Mouse (Mus musculus) heart, postnatal 36 days (tissue): ENCODE results near the gene Hcn2. TPM values are rescaled to one million over a fixed set of nuclear protein-coding genes. Genes with fewer than 3 reads are reported as not detected.
"Not testable (repeated sequence)": the region's sequence is repeated elsewhere in the genome, so short reads cannot be mapped to it uniquely, and the experiment has no call there.

Source experiments
- DNase-seq, 2 experiments: peaks; one replicate each; pipeline ENCODE4 v3.0.0; 2021 to 2022
- intact Hi-C: fragments of 180-260 bp; cut with DNase I; formaldehyde crosslinking; loops from one replicate; pipeline ENCODE4 v1.15.1; 2025
- total RNA-seq, 2 experiments: library from RNA; stranded (reverse); gene quantifications; 2 replicates each; pipeline ENCODE4 v1.2.3; 2021

The Hcn2 gene
- total RNA-seq, 2 experiments from 2014 or later: 20.0 to 26.8 TPM

DNA sequence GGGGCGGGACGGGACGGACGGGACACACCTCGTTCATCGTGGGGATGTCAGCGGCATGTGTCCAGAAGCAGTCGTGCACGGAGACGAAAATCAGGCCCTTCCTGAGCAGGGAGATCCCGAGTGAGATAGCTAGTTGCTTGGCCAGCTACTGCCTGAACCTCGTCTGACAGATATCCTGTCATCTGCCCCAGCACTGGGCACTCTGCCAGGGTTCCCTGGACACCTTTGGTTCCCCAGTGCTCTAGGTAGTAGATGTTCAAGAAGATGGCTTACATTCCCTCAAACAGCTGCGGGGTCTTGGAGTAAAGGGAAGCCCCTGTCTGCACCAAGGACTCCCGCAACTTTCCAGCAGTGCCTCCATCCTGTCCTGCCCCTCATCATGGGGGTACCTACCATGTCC is 20.3 kb downstream of the Hcn2 start:
- intact Hi-C loops: no loop called here
- no peak for DNase-seq

DNA sequence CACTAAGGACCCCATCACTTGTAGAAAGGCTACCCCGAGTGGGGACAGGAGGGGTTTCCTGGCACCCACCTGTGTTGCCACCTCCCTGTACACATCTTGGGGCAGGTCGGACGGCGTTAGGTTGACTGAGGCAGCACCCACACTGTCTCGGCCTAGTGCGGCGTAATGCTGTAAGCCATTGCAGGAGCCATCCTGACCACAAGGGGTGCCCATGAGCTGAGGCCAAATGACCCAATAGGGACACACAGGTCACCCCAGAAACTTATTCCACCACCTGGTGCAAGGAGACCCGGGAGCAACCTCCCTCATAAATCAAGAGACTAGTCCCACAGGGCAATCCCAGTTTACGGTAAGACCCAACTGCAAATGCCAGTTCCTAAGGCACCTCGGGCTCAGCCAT is 21.8 kb downstream of the Hcn2 start:
- no peak for DNase-seq
- intact Hi-C loops: no loop called here

DNA sequence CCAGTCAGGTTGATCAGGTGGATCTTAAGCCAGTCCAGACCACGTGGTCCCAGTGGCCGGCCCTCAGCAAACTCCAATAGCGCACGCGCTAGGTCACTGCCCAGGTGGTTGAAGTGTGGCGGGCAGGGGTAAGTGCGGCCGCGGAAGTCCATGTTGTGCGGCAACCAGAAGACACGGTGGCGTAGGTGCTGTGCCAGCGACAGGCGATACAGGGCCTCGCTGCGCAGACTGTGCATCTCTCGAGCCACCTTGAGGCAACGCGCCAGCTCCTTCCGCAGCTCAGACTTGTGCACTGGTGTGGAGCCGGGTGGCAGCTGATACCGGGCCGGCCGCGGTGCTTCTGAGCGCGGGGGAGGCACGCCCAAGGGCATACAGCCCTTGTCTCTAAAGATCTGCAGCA is 22.8 kb downstream of the Hcn2 start:
- intact Hi-C loops: no loop called here
- no peak for DNase-seq

DNA sequence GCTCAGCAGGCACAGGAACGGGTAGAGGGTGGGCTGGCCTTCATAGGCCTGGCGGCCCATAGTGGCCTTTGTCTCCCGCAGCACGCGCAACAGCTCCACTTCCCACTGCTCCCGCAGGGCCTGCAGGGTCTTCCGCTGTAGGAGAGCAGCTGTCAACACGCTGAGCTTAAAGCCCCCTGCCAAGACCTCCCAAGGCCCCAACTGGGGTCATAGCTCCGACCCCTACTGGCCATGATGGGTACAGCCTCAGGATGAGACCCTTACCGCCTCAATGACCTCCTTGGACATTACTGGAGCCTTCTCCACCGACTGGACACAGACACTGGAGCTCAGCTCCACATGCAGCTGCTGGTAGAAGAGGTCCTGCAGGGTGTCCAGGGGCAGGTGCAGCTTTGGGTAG is 24.4 kb downstream of the Hcn2 start:
- no peak for DNase-seq
- intact Hi-C loops: no loop called here

DNA sequence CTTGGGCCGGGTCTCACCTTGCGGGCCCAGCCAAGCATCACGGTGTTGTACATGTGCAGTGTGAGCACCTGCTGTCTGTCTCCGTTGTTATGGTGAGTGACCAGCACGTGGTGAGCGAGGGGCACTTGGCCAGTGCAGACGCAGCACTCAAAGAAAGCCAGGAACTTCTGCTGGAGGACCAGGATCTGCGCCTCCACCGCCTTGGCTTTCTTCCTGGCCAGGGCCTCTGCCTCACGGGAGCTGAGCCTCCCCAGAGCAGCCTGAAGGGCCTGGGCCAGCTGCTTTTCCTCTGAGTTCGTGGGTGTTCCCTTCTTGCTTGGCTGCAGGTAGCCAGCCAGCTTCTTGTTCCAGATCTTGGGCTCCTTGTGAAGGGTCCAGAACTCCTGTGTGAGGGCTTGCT is 26.7 kb downstream of the Hcn2 start:
- intact Hi-C loops: no loop called here
- DNase-seq: no peak

DNA sequence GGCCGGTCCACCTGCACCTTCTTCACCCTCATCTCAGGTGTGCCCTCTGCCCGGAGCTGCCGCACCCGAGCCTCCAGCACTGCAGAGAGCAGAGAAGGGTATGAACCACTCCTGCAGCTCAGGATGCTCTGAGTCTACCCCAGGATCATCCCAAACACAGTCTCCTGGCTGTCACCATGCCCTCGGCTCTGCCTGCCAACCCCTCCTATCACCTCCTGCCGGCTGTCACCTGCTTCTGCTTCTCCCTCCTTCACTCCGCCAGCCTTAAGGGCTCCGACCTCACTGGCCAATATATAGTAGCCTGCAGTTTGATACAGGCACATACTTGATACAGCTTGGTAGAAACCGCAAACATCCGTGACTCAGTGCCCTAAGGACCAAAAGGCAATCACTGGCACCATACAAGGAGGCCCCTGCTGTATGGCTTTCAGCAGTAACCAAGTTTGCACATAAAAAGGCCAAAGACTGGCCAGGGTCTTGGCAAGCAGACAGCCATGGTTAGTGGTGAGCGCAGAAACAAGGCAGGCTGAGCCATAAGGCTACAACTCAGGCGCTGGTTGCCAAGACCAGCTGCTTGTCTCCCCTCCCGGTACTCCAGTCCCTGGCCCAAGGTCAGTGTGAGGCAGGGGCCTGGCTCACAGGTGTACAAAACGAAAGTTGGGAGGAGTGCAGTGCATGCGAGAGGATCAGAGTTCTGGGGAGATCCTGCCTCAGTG is 27.4 kb downstream of the Hcn2 start:
- DNase-seq: no peak
- intact Hi-C loops: no loop called here

DNA sequence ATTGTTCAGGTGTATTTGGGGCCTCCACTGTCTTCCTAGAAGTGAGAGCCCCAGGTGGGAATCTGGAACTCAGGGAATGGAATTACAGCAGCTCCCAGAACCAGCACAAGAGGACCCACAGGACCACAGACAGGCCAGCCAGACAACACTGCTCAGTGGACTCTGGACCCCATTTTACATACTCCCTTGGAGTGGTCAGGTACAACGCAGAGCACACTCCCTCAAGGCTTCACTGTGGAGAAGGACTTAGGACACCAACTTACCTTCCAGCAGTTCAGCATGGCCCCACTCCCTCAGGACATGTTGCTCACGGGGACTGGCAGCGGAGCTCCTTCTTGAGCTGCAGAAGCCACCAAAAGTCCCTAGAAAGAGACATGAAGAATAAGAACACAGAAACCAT is 29.0 kb downstream of the Hcn2 start:
- DNase-seq: no peak
- intact Hi-C loops: no loop called here

DNA sequence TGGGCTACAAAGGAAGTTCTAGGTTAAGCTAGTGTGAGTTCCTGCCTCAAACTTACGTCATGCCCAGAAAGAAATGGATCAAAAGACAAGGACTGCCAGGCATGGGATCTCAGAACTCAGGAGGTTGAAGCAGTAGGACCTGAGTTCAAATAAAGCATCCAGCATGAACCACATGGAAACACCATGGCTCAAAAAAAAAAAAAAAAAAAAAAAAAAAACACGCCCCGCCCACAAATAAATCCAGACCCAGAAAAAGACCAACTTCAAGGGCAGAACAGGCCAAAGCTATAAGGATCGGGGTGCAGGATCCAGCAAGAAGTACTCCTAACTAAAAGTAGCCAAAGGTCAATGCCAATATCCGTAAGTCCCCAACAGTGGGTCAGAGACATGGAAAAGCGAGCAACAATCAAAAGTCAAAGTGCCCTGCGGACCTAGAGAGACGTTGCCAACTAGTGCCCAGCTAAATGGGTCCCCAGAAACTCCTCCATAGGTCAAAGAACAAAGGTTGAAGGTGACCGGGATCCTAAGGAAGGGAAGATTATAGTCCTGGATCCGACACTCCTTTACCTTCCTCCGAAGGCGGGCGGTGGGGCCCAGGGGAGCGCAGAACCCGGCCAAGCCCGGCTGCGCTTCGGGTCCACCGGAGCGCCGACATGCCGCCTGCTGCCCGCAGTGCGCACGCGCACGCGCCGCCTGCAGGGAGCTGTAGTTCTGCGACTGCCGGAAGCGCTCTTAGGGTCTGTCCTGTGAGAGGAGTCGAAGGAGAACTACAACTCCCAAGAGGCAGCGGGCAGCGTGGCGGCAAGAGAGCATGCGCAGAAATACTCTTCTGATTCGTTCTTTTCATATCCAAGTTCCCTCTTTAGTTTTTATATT is 29.7 kb downstream of the Hcn2 start, which contains the start of gene Polrmt:
TSS of gene Polrmt (minus strand) at position 684 of the 876 bp plus-strand sequence.
- intact Hi-C loops: no loop called here

DNA sequence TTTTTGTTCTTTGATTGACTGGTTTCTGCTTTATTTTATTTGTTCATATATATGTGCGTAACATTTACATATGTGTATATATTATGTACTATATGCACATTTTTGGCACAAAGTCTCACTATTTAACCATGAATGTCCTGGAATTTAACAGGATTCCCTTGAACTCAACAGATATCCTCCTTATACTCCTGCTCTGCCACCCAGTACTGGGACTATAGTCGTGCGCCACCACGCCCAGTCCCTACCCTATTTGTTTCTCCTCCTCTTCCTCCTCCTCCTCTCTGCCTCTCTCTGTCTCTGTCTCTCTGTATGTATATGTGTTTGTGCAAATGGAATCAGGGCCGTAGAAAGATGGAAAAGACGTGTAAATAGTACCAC is 30.3 kb downstream of the Hcn2 start:
- DNase-seq: no peak
- intact Hi-C loops: no loop called here

More for the DNA sequence above, 29.7 kb downstream of the Hcn2 start, which contains the start of gene Polrmt:
- DNase-seq: peak; percentile 91 to 92

DNA sequence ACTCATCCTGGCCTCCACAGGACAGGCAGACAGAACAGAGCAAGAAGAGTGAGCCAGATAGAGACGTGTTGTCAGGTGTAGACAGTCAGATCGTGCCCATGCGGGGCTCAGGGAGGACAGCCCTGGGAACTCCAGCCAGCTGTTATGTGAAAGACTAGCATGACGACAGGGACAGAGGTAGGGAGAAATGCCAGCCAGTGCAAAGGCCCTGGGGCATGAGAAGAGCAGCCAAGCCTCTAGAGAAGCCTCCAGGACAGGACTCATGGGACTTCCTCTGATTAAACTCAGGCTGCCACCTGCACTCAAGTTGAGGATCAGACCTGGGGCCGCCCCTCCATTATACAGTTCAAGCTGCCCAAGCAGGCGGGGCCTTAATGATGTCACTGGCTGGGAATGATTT is 32.1 kb downstream of the Hcn2 start:
- no peak for DNase-seq
- intact Hi-C loops: loop anchor here (2.0 kb wide), 1 partner anchor 16 kb away; no protein-coding TSS in a partner anchor

DNA sequence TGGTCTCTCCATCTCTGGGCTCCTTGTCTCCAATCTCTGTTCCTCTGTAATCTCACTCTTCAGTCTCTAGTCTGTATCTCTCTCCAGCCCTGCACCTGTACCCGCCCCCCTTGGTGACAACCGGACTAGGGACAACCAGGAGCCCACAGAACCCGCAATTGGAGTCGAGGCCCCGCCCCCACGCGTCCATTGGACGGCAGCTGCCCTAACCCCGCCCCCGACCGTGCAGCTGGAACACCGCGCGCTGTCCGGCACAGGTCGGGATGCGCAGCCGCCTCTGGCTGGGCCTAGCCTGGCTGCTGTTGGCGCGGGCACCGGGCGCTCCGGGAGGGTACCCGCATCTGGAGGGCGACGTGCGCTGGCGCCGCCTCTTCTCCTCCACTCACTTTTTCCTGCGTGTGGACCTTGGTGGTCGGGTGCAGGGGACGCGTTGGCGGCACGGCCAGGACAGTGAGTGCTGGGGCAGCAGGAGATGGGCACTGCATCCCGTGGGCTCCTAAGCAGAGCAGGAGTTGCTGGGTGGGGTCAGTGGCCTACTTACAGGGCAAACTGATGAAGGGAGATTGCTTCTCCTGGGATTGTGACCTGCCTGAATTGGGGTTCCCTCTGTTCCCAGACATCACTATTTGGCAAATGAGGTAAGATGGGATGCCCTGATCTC is 38.6 kb downstream of the Hcn2 start, which contains the start of gene Fgf22:
TSS of gene Fgf22 (plus strand) at position 221 of the 661 bp plus-strand sequence.
- intact Hi-C loops: no loop called here
- DNase-seq: peak in 1 of 2 experiments; percentile 56

DNA sequence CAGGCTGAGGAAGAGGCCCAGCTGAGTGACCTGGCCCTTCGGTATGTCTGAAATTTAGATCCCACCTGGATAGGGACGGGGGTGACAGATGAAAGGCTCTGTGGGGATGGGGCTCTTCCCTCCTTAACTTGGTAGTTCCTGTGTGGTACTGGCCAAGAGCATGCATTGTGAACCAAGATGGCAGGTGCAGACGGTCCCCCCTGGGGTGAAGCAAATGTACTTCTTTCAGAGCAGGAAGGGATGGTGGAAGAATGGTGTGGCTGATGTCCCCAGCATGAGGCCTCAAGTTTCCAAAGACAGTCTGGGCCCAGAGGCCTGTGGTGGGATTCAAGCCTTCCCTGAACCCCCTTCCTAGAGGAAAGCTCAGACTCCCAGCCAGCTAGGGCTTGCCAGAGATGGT is 39.4 kb downstream of the Hcn2 start:
- no peak for DNase-seq
- intact Hi-C loops: no loop called here

DNA sequence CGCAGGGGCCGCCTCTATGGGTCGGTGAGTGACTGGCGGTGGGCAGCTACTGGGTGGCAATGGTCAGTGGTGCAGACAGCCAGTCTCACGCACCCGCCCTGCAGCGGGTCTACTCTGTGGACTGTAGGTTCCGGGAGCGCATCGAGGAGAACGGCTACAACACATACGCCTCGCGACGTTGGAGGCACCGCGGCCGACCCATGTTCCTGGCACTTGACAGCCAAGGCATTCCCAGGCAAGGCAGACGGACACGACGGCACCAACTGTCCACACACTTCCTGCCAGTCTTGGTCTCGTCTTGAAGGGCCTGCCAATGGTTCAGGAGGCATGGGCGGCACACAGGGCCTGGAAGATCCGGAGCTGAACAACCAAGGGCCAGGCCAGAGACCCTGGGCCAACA is 40.2 kb downstream of the Hcn2 start:
- intact Hi-C loops: no loop called here
- no peak for DNase-seq

DNA sequence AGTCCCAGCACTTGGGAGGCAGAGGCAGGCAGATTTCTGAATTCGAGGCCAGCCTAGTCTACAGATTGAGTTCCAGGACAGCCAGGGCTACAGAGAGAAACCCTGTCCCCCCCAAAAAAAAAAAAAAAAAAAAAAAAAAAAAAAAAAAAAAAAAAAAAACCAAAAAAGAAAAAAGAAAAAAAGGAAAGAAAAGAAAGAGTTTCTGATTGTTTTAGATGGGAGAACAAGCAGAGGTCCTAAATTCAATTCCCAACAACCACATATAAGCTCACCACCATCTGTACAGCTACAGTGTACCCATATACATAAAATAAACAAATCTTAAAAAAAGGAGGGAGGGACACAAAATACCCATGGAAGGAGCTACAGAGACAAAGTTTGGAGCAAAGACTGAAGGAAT is 43.2 kb downstream of the Hcn2 start:
- DNase-seq, intact Hi-C loops: not testable (repeated sequence)

DNA sequence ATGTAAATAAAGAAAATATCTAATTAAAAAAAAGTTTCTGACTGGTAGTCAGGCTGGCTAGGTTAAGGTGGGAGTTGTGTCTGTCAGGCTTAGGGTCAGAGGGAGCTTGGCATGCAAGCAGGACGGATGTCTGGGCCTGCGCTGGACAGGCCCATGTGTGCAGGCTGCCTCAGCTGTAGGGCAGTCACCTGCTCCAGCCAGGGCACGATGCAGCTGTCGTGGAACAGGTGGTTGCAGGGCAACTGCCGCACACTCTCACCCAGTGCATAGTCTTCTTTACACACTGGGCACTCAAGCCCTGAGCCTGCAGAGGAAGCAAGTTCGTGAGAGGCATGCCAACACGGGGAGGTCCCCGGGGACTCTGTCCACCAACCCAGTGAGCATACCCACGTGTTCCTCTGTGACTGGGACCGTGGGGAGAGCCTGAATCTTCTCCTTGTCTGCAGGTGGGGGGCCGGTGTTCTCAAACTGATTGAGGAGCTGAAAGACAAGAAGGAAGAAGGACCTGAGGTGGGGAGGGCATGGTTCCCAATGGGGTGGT is 44.2 kb downstream of the Hcn2 start:
- DNase-seq: no peak
- intact Hi-C loops: no loop called here

DNA sequence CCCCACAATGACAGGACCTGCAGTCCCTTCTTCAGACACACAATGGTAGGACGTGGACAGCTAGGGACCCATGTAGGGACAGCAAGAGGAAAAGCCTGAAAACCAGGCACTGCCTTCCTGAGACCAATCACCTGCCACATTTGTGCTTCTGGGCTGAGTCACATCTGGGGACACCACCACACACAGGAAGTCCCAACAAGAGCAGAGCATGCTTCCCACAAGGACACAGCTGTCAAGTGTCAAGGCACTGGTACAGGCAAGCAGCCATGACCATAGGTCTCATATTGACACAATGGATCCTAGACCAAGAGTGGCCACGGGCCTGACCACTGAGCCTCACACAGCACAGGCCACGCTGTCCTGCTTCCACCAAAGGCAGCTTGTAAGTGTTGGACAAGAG is 46.4 kb downstream of the Hcn2 start:
- no peak for DNase-seq
- intact Hi-C loops: no loop called here

DNA sequence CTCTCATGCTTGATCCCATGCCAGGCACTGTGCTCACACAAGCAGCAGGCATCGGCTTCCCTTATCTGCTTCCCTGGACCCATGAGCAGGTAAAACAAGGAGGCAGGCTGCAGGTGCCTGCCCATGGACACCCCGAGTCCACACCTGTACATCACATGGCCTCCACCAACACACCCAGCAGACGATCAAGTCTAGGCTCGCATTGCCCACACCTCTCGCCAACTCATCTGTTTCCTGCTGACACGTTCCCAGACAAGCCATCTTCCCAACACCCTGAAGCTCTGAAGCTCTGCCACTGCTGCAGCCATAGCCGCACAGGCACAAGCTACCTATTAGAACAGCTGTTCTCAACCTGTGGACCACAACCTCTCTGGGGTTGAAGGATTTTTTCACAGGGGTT is 47.8 kb downstream of the Hcn2 start:
- intact Hi-C loops: loop anchor here (2.0 kb wide), 1 partner anchor 15 kb away; no protein-coding TSS in a partner anchor
- DNase-seq: no peak

DNA sequence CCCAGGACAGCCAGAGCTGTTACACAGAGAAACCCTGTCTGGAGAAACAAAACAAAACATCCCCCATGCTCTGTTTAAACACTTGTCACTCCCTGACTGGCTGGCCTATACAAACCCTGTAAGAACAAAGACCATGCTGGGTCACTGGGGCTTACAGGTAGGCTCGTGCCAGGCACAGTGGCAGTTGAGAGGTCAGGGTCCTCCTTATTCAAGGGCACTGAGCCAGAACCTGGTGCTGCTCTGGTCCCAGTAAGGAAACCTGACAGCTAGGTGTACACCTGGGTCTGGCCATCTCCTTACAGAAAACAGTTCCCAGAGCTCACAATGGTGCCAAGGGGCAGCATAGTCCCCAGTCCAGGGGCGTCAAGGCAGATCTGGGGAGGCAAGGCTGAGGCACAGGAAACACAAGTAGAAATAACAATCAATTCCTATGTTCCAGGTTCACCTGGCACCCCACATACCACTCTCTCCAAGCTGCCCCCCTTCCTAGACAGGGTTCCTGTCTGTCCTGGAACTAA is 48.9 kb downstream of the Hcn2 start:
- intact Hi-C loops: loop anchor here (2.0 kb wide), 1 partner anchor 16 kb away; no protein-coding TSS in a partner anchor
- no peak for DNase-seq

DNA sequence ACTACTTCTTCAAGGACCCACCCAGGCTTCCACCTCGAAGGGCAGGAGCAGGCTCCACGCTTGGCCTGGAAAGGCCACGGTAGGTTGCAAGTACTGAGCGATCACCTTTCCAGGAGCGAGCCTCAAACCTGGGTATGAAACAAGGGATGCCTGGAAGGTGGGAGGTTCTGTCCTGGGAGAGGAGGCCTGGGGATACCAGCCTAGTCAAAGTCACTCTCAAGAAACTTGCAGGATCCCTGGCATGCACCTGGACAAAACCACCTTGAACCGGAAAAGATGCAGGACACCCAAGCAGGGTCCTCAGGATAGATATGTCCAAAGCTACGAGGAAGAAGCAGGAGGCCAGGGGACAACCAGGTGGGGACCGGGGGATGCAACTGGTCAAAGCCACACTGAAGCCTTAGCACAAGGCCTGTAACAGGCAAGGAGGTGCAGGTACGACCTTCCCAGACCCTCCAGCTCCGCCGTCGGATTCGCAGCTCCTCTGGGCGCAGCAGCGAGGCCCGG is 49.6 kb downstream of the Hcn2 start:
- DNase-seq: no peak
- intact Hi-C loops: no loop called here
